Mouse (Mus musculus): ENCODE measurements around the gene Trp73. TPM values are rescaled to one million over a fixed set of nuclear protein-coding genes. Genes with fewer than 3 reads are reported as not detected.
A peak's percentile ranks its signal among the peaks of the same experiment; 100 is the strongest.

Gene Trp73
- polyA plus RNA-seq, 1 experiment from 2014 or later: 3.4 TPM

DNA sequence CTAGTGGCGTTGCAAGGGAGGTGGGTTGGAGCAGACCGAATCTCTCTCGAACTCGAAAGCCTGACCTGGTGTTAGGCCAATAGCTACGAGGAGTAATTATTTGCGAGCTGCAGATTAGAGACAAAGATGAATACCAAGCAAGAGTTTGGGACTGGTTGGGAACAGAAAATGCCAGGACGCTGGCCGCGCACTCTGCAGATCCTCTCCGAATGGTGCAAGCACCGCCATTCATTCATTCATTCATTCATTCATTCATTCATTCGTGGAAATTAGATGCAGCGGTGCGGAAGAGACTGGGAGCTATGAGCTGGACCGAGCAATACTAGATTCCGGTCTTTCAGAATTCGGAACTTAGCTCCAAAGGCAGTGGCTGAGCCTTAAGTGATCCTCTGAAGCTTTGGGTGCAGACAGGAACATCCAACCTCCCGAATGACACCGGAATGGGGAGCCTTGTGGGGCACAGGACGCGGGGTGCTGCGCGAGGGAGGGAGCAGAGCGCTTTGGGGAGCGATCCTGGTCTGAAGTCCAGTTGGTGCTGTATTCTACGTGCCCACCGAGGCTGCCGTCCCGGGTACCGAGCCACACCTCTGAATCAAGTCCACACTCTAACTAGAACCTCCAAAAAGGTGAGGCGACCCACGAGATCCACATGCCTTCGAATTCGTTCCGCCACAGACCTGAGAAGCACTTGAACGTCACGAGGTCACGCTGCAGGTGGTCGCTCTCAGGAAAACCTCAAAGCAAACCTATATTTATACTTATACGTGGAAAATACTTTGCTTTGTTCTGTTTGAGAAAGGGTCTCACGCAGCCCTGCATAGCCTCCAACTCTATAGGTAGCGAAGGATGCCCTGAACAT lies 1.2 kb upstream of the Trp73 start:
- peaks cover 56% of the 10 kb centered on the region for H3K27me3 ChIP-seq

DNA sequence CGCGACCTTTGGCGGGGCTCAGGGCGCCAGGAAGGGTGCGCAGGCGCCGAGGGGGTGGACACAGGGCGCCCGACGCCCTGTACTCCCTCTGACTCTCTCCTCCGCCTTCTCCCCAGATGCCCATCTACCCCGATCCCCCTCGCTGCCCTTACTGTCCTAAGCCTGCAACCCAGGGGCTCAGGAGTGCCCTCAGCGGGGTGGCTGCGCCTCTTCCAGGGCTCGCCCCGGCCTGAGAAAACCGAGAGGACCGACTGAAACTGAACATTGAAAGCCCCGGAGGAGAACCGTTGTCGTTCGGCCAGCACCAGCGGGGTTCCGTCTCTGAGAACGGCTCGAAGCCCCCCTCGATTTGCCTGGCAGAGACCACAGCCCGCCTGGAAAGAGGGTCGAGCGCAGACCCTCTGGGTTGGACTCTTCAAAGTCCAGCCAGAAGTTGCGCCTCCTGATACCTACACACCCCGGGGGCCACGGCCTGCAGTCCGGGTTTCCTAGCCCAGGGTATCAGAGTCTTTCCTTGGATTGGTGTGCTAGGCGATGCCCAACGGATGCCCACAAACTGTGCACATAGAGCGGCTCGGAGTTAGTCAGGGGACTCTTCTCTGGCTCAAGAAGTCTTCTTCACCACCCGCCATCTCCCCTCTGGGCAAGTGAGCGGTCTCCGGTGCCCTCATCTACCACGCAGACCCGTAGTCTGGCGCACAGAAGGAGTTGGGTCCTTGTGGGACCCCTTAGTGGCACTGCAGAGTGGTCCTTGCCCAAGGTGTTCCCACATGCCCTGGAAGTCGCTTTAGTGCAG lies 403 bp upstream of the Trp73 start:
- peaks cover 36% of the 10 kb centered on the region for H3K4me1 ChIP-seq
- peak overlapping the region; percentile 47 for H3K4me3 ChIP-seq
- H3K36me3 ChIP-seq: no peaks in the 10 kb centered on the region
- H3K9ac ChIP-seq: peak overlapping the region; percentile 39
- H3K27ac ChIP-seq: no peak overlapping the region
- H3K9me3 ChIP-seq: no peaks in the 10 kb centered on the region
- WGBS: 2% methylated on average over 45 of the region's 46 CpGs
- peaks cover 65% of the 10 kb centered on the region for H3K27me3 ChIP-seq
- no peak for ATAC-seq (ENCODE audit: insufficient number of reproducible peaks, low FRiP score, low TSS enrichment, low read depth)
- peak overlapping the region; percentile 94 for H3K4me2 ChIP-seq

More for the DNA sequence above, 1.2 kb upstream of the Trp73 start:
- Histone ChIP-seq H3K4me1 (peaks cover 36% of the 10 kb centered on the region), H3K9me3 (no peaks in the 10 kb centered on the region), H3K36me3 (peaks cover 2% of the 10 kb centered on the region; the same call in 1 of the 2 replicates), H3K4me2 (peak overlapping the region; percentile 94; the same call in 1 of the 2 replicates), H3K9ac (no peak overlapping the region), H3K4me3 (peak overlapping the region; percentile 47), H3K27ac (no peak overlapping the region)
- WGBS: 2% methylated on average over 41 of the region's 42 CpGs
- no peak for ATAC-seq (ENCODE audit: insufficient number of reproducible peaks, low FRiP score, low TSS enrichment, low read depth)

DNA sequence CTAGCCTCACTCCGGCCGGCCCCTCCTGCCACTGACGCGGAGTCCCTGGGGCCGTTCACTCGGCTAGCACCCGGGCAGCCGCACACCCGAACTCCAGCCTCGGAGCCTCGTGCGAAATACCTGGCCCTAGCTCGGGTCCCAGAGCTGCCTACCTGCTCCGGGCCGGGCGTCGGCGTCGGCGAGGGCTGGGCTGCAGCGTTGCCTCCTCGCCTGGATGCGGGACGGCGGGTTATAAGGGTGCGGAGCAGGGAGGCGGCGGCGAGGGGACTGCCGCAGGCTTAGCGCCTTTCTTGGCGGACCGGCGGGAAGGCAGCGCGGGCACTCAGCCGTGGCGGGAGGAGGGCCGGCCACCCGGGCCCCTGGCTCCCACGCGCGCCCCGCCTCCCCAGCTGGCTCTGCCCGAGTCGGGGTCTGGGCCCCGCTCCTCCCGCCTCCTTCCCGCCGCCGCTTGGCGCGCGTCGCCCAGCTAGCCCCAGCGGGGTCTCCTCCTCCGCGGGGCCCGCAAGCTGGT lies 282 bp downstream of the Trp73 start:
- ATAC-seq (ENCODE audit: insufficient number of reproducible peaks, low FRiP score, low TSS enrichment, low read depth): no peak
- H3K9me3 ChIP-seq: no peaks in the 10 kb centered on the region
- WGBS: under 1% methylated on average over 53 of the region's 59 CpGs
- peaks cover 36% of the 10 kb centered on the region for H3K4me1 ChIP-seq
- peak overlapping the region; percentile 47 for H3K4me3 ChIP-seq
- H3K27ac ChIP-seq: no peak overlapping the region
- no peaks in the 10 kb centered on the region for H3K36me3 ChIP-seq
- H3K4me2 ChIP-seq: peak overlapping the region; percentile 94
- H3K27me3 ChIP-seq: peaks cover 72% of the 10 kb centered on the region
- peak overlapping the region; percentile 39 for H3K9ac ChIP-seq

DNA sequence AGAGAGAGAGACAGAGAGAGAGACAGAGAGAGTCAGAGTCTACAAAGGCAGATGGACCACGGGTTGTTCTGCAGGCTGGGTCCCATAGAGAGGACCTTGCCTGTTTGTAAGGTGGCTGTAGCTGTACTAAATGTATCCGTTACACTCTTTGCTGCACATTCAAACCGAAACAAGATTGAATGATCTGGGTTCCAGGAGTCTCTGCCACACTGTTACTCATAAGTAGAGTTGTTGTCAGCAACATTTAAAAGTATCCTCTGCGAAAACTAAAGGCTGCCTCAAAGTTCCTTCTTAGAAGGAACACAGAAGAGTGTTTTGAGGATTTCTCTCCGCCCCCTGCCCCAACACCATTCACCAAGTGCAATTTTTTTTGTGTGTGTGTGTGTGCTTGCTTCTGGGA lies 2.9 kb downstream of the Trp73 start:
- Histone ChIP-seq H3K27me3 (peaks cover 81% of the 10 kb centered on the region), H3K9me3 (no peaks in the 10 kb centered on the region), H3K4me1 (peaks cover 27% of the 10 kb centered on the region), H3K36me3 (no peaks in the 10 kb centered on the region), H3K4me3 (no peak overlapping the region), H3K9ac (no peak overlapping the region), H3K4me2 (no peak overlapping the region), H3K27ac (no peak overlapping the region)
- ATAC-seq (ENCODE audit: insufficient number of reproducible peaks, low FRiP score, low TSS enrichment, low read depth): no peak
- 63% methylated on average over 5 of the region's 5 CpGs for WGBS

DNA sequence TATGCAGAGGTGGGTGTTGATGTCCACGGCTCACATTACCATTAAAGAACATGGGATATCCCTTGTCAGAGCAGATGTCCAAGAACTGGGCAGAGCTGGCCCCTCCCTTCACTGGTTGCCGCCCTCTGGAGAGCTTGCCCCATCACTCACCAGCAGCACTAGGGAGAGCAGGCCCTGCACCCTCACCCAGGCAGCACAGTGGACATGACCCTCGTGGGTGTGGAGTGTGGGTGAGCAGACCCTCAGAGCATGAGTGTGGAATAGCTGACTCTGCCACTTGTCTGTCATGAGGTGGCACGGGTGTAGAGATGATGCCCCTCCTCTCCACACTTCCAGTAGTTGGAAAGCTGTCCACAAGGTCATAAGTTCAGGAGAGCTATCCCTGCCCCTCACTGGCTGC lies 5.2 kb downstream of the Trp73 start:
- Histone ChIP-seq H3K27me3 (peaks cover 69% of the 10 kb centered on the region), H3K4me2 (no peak overlapping the region), H3K9me3 (no peaks in the 10 kb centered on the region), H3K9ac (no peak overlapping the region), H3K4me3 (no peak overlapping the region), H3K27ac (no peak overlapping the region), H3K36me3 (no peaks in the 10 kb centered on the region), H3K4me1 (peaks cover 7% of the 10 kb centered on the region)
- WGBS: 63% methylated on average over 4 of the region's 4 CpGs
- ATAC-seq (ENCODE audit: insufficient number of reproducible peaks, low FRiP score, low TSS enrichment, low read depth): 0 out of 2 replicates have a peak, but pooled peaks have one; percentile 20

DNA sequence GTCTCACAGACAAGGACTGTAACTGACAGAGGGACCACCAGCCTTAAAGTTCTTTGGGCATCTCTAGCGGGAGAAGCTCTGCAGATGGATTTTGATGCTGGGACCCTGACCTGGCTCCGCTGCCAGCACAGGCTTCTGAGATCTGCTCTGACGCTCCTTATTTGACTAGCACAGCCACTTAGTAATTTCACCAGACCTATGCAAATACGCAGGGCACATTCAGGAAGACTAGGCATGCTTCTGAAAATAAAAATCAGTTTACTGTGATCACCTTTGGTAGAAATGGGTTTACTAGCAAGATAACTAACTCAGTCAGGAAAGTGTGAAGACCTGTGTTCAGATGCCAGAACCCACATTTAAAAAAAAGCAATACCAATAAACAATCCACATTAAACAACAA lies 8.1 kb downstream of the Trp73 start:
- Histone ChIP-seq H3K9me3 (no peaks in the 10 kb centered on the region), H3K27me3 (peaks cover 45% of the 10 kb centered on the region), H3K27ac (no peak overlapping the region), H3K4me3 (no peak overlapping the region), H3K9ac (no peak overlapping the region), H3K4me2 (no peak overlapping the region), H3K4me1 (no peaks in the 10 kb centered on the region), H3K36me3 (no peaks in the 10 kb centered on the region)
- no peak for ATAC-seq (ENCODE audit: insufficient number of reproducible peaks, low FRiP score, low TSS enrichment, low read depth)
- WGBS: 79% methylated on average over 4 of the region's 4 CpGs

DNA sequence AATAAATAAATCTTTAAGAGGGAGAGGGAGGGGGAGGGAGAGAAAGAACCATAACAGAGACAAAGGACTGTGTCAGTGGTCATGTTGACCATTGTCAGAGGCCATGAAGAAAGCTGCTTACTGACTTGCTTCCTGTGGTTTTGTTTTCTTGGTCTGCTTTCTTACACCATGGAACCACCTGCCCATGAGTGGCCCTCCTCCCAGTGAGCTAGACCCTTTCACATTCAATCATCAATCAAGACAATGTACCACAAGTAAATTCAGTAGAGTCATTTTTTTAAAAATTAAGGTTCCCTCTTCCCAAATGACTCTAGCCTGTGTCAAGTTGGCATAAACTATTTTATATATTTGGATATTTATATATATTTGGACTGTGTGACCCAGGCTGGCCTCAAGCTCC lies 10.1 kb downstream of the Trp73 start:
- ATAC-seq (ENCODE audit: insufficient number of reproducible peaks, low FRiP score, low TSS enrichment, low read depth): no peak

DNA sequence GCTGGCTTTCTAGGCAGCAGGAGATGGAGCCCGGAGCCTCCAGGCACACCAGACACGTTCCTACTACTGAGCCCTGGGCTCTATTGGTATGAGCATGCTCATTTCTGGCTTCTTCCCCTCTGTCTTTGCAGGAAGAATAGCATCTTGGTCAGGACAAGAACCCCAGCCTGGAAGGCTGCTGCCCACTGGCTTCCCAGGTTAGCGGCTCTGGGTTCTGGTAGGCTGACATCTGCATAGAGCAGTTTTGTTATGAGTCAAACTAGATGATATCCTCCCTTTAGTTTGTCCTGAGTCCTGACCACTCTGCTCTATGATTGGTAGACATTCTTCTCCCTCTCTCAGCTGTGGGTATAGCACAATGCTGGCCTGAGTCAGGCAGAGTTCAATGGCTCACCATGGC lies 12.7 kb downstream of the Trp73 start:
- no peak overlapping the region for H3K4me2 ChIP-seq
- 62% methylated on average over 3 of the region's 3 CpGs for WGBS
- no peaks in the 10 kb centered on the region for H3K9me3 ChIP-seq
- no peak overlapping the region for H3K9ac ChIP-seq
- H3K27ac ChIP-seq: no peak overlapping the region
- peaks cover 26% of the 10 kb centered on the region for H3K27me3 ChIP-seq
- H3K36me3 ChIP-seq: no peaks in the 10 kb centered on the region
- H3K4me3 ChIP-seq: no peak overlapping the region
- H3K4me1 ChIP-seq: no peaks in the 10 kb centered on the region
- ATAC-seq (ENCODE audit: insufficient number of reproducible peaks, low FRiP score, low TSS enrichment, low read depth): no peak

More for the DNA sequence above, 10.1 kb downstream of the Trp73 start:
- H3K27ac ChIP-seq: no peak overlapping the region
- no peaks in the 10 kb centered on the region for H3K4me1 ChIP-seq
- H3K27me3 ChIP-seq: peaks cover 27% of the 10 kb centered on the region
- no peak overlapping the region for H3K4me3 ChIP-seq
- H3K36me3 ChIP-seq: no peaks in the 10 kb centered on the region
- no peak overlapping the region for H3K4me2 ChIP-seq
- H3K9ac ChIP-seq: no peak overlapping the region
- no peaks in the 10 kb centered on the region for H3K9me3 ChIP-seq

DNA sequence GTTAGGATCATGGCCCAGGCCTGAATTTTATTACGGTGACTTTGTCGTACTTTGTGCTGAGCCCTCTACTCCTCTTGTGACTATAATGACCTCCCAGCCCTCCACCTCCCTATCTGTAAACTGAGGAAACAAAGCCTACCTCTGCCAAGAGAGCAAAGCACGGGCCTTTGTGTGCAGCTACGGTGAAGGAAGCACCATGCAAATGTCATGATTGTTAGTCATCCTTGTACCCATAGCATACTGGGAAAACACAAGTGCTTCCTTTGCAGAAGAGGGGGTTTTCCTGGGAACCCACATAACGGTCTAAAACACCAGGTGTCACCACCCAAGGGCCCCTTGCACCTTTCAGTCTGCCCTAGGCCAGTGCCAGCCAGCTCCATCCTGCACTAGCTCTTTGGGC lies 14.8 kb downstream of the Trp73 start:
- Histone ChIP-seq H3K9me3 (no peaks in the 10 kb centered on the region), H3K4me2 (no peak overlapping the region), H3K4me1 (no peaks in the 10 kb centered on the region), H3K9ac (no peak overlapping the region), H3K4me3 (no peak overlapping the region), H3K27ac (no peak overlapping the region), H3K36me3 (no peaks in the 10 kb centered on the region), H3K27me3 (peaks cover 27% of the 10 kb centered on the region)
- WGBS: 62% methylated on average over 5 of the region's 5 CpGs
- no peak for ATAC-seq (ENCODE audit: insufficient number of reproducible peaks, low FRiP score, low TSS enrichment, low read depth)

DNA sequence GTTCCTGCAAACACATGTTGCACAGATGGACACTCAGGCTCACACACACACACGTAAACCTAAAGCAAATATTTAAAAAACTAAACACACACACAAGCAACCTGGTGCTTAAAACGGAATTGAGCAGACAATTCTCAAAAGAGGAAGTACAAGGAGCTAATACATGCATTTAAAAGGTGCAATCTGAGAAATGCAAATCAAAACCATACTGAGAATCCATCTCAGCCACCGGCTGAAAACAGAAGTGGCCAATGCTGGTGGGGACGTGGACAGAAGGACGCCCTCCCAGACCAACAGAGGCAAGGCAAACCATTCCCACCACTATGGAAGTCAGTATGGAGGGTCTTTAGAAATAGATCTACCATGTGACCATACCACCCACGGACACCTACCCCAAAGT lies 16.5 kb downstream of the Trp73 start:
- 64% methylated on average over 6 of the region's 6 CpGs for WGBS
- no peak for ATAC-seq (ENCODE audit: insufficient number of reproducible peaks, low FRiP score, low TSS enrichment, low read depth)
- no peaks in the 10 kb centered on the region for H3K4me1 ChIP-seq

DNA sequence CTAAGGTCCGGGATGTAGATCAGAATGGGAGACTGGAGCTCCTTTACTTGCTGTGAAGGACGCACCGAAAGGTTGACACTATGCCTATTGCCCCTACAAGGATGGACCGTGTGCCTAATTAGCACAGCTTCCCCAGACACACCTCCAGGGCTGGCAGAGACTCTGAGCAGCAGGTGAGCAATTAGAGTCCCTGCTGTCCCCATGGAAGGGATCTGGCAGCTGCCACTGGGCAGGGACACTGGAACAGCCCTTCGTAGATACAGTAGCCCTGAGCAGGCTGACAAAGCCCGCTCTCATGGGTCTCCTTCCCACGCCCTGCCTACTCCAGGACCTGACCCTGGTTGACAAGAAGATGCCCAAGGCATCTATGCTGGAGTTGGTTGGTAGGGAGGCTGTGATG lies 17.6 kb downstream of the Trp73 start:
- H3K27ac ChIP-seq: no peak overlapping the region
- H3K9me3 ChIP-seq: no peaks in the 10 kb centered on the region
- no peaks in the 10 kb centered on the region for H3K36me3 ChIP-seq
- no peak overlapping the region for H3K4me3 ChIP-seq
- peaks cover 23% of the 10 kb centered on the region for H3K27me3 ChIP-seq
- H3K4me2 ChIP-seq: no peak overlapping the region
- no peak overlapping the region for H3K9ac ChIP-seq
- no peaks in the 10 kb centered on the region for H3K4me1 ChIP-seq
- ATAC-seq (ENCODE audit: insufficient number of reproducible peaks, low FRiP score, low TSS enrichment, low read depth): no peak
- WGBS: 72% methylated on average over 7 of the region's 7 CpGs

More for the DNA sequence above, 16.5 kb downstream of the Trp73 start:
- Histone ChIP-seq H3K4me3 (no peak overlapping the region), H3K9ac (no peak overlapping the region), H3K27ac (no peak overlapping the region), H3K9me3 (no peaks in the 10 kb centered on the region), H3K36me3 (no peaks in the 10 kb centered on the region), H3K27me3 (peaks cover 26% of the 10 kb centered on the region), H3K4me2 (no peak overlapping the region)

DNA sequence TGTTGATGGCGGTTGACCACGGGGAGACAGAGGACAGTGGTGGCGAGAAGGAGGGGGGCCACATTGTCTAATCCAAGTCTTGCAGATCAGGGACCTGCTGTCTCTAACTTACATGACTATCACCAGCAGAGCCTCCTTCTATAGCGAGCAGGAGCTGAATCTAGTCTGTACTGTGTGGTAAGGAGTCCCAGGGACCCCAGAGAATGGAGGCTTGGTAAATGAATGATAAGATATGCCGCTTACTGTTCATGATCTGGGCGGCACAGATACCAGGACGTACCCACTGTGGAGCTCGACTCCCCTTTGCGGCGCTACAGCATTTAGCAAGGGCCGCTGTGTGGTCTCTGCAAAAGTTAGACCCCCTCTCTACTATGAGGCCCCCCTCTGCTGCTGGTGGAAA lies 18.2 kb downstream of the Trp73 start:
- Histone ChIP-seq H3K27ac (no peak overlapping the region), H3K4me3 (no peak overlapping the region), H3K9ac (no peak overlapping the region), H3K27me3 (peaks cover 20% of the 10 kb centered on the region), H3K9me3 (no peaks in the 10 kb centered on the region), H3K4me1 (no peaks in the 10 kb centered on the region), H3K4me2 (no peak overlapping the region), H3K36me3 (no peaks in the 10 kb centered on the region)
- WGBS: 76% methylated on average over 11 of the region's 11 CpGs
- no peak for ATAC-seq (ENCODE audit: insufficient number of reproducible peaks, low FRiP score, low TSS enrichment, low read depth)
